Mouse (Mus musculus) regulatory T cell (primary cell): ENCODE measurements around the gene Naa60.

ENCODE experiments used
- in situ Hi-C: fragments of 300-600 bp; cut with MboI, MseI; formaldehyde crosslinking; loops from one replicate; pipeline ENCODE4 v1.15.1; 2025; ENCODE audit warnings: high pct_unique_total_duplicates

The Naa60 gene

DNA sequence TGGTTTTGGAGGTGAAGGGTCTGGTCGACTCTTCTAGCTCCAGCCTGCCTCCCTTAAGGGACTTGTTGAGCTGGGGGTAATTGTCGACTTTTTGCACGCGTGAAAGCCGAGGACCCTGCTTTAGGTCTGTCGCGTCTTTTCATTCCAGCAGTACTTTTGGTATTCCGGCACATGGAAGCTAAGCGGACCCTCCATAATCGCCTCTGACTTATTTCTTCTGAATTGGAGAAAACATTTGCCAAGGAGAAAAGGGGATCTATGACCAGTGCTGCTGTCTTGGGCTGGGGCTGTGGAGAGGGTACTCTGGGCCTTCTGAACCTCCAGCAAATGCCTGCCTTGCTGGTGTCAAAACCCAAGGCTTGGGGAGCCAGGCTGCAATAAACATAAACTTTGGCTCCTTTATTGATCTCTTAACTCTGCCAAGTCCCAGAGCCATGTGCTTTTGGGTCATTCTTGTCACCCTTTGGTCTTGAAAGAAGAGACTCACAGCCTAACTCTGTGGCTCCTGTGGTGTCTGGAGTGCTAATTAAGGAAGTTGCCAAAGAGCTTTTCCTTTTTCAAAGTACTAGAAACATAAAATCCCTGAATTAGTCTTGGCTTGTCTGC, 13.0 kb downstream of the Naa60 start:
- in situ Hi-C loops, result no loop called here

GRCm38 (mm10) chr16:3891621-3892295, 19.6 kb downstream of the Naa60 start:
- in situ Hi-C loops, result no loop called here

GRCm38 (mm10) chr16:3893739-3894138, 21.6 kb downstream of the Naa60 start:
- in situ Hi-C loops, result no loop called here

- in situ Hi-C loops, result loop anchor here (5.0 kb wide), 1 partner anchor 82 kb away; the partner anchor contains the start of gene Nlrc3
Observed at GRCm38 (mm10) chr16:3895173-3895792, 23.1 kb downstream of the Naa60 start.

DNA sequence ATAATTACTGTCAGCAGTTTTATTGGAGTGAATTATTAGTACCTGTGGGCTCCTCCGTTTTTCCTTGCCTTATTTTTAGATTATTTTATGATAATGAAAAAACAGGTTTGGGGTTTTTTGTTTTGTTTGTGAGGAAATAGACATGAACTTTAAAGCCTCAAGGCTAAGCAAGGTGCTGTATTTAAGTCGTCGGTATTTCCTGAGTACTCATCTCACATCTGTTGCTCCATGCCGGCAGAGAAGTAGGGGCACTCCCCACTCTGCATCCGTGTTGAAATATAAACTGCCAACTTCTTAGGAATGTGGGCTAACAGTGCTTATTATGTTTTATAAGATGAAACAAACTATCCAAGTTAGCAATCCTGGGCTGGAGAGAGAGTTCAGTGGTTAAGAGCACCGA, 23.9 kb downstream of the Naa60 start:
- in situ Hi-C loops, result loop anchor here (5.0 kb wide), 1 partner anchor 81 kb away; the partner anchor contains the start of gene Nlrc3

GRCm38 (mm10) chr16:3896553-3896952, 24.4 kb downstream of the Naa60 start:
- in situ Hi-C loops, result loop anchor here (5.0 kb wide), 1 partner anchor 81 kb away; the partner anchor contains the start of gene Nlrc3

DNA sequence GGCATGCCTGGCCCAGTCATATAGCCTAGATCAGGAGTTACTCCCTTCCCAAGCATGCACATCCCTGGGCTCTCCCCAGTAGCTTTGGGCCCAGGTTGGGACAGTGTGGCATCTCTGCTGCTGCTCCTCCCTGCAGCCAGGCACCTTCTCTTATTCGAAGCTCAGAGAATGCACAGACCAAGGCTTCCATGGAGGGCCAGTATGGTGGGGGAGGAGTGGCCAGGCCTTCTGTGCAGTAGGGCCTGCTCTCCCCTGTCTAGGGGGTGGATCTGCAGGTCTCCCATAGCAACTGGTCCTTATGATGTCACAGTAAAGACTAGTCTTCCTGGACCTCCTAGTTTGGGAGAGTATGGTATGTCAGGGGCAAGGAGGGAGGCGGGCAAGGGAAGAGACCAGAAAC, 35.3 kb downstream of the Naa60 start:
- in situ Hi-C loops, result loop anchor here (5.0 to 10.0 kb wide), 2 partner anchors 95 to 163 kb away; partner anchors contain the start of genes Slx4 and Zfp263

DNA sequence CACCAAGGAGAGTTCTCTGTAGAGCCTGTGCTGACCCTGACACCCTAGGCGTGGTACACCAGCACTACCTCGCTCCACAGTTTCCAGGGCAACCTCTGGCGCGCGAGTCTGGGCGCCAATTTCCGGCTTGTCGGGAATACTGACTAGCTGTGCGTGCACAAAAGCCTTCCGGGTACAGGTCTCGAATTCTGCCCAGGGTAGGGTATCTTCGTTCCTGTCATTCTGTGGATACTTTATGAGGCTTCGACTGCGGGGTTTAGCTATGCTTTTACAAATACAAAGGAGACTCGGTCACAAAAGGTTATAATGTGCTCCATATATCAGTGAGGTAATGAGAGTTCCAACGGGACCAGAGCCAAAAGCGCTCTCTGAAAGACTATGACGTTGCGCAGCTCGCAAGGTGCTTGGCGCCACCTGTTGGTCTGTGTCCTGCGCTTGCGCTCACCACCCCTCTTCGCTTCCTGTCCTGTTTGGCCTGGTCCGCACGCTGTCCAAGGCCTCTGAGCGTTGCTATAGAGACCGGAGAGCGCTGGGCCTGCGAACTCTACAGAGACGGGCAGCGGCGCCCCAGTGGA, 36.4 kb downstream of the Naa60 start, which contains the start of the genes 1700037C18Rik and Cluap1:
1700037C18Rik (minus strand) TSS at position 153 of the 575 bp plus-strand sequence.
Cluap1 (plus strand) TSS at position 265 of the 575 bp plus-strand sequence.
- in situ Hi-C loops, result loop anchor here (5.0 to 10.0 kb wide), 2 partner anchors 94 to 164 kb away; partner anchors contain the start of genes Slx4 and Zfp263

DNA sequence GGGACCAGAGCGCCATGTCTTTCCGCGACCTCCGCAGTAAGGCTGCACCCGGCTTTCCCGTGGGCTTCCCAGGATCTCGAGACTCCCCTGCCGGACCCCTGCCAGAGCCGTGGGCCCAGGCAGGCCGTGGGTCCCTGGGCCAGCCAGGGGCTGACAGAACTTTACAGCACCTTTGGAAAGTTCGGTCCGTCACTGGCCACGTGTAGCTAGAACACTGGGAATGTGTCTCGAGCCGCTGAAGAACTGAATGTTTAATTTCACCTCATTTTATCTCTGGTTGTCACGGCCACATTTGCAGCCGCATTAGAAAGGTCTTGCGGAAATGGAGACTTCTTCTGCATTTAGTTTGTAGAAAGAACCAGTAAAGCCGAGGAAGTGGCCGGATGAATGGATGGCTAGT, 36.9 kb downstream of the Naa60 start:
- in situ Hi-C loops, result loop anchor here (5.0 to 10.0 kb wide), 2 partner anchors 93 to 164 kb away; partner anchors contain the start of genes Slx4 and Zfp263

DNA sequence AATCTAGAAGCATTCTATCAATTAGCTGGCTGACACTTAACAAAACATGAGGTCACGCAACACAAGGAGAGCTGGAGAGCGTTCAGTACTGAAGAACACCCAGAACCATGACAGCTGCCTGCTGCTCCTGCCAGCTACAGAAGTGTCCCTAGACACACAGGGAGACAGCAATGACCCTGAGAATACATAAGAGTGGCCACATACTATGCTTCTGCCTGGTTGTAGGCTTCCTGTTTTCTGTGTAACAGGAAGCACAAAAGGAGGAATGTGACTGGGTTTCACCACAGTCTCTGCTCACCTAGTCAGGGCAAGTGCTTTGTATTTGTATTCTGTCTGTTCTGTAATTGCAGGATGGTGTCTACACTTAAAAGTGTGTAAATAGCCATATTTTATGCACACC, 48.6 kb downstream of the Naa60 start:
- in situ Hi-C loops, result no loop called here

DNA sequence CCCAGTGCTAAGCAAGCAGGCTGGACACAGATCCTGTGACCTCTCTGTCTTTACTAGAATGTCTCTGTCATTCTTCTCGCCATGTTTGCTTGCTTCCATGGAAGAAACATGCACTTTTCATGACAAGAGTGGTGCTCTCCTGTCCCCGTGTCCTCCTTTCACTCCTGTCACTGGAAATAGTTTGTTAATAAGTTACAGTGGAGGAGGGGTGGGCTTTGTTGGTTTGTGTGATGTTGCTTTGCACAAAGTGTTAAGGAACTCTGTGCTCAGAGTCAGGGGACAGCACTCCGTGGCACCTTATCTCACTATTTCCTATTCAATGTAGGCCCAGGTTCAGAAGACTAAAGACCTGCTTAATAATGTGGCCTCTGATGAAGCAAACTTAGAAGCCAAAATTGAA, 51.3 kb downstream of the Naa60 start:
- in situ Hi-C loops, result no loop called here

DNA sequence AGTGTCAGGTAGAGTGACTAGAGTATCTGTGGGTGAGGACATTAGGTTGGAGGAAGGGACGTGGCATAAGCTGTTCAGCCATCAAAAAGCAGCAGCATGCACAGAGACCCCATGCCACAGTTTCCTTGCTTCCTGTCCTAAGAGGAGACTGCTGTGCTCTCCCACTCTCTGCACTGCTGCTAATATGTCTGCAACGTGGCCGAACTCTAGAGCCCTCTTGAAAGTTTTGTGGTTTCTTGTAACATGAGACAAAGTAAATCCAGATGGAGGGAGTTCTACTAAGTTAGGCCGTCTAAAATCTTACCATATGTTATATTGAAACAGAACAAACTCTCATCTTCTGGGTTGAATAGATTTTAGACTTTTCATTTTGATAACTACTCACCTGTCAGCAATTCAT, 51.8 kb downstream of the Naa60 start:
- in situ Hi-C loops, result no loop called here

- in situ Hi-C loops, result no loop called here
Observed at GRCm38 (mm10) chr16:3928582-3928981, 56.4 kb downstream of the Naa60 start.

- in situ Hi-C loops, result no loop called here
Observed at GRCm38 (mm10) chr16:3929151-3929550, 57.0 kb downstream of the Naa60 start.

DNA sequence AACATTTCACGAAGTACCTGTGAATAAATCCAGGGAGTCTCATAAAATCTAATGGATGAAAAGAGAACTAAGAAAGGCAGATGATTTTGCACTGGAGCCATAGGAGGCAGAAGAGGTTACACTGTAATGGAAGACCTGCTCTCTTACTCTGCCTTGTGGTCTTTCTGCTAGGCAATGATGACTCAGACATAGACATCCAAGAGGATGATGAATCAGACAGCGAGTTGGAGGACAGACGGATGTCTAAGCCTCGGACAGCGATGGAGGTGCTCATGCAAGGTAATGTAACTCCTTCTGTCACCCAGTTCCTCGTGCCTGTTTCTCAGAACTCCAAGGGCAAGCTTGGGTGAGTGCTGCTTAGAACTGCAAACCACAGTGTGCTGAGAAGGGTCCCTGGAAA, 61.4 kb downstream of the Naa60 start:
- in situ Hi-C loops, result no loop called here

DNA sequence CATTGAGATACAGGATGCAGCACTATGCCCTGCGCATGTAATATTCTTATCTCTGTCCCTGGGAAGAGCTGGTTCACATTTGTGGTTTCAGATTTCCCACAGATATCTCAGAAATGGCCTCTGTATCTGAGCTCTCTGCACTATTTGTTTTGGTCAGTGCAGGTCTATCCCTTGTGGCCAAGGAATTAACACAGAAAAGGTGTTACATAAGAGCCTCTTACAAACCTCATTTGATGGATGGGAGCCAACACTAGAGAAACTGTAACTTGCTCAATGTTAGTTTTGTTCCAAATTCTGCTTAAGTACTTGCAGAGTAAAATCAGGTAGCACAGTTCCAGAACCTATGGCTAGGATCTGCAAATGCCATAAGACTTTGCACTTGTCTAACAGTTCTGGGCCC, 61.9 kb downstream of the Naa60 start:
- in situ Hi-C loops, result no loop called here

GRCm38 (mm10) chr16:3934701-3935100, 62.5 kb downstream of the Naa60 start:
- in situ Hi-C loops, result no loop called here

- in situ Hi-C loops, result no loop called here
Observed at GRCm38 (mm10) chr16:3951141-3951540, 79.0 kb downstream of the Naa60 start.
